Mouse (Mus musculus): ENCODE measurements around the gene Dlgap3. TPM values are rescaled to one million over a fixed set of nuclear protein-coding genes. Genes with fewer than 3 reads are reported as not detected.

Gene Dlgap3
- total RNA-seq, 1 experiment from 2014 or later: not detected

- no peak for ATAC-seq (replicated peaks; ENCODE audit: low read depth, poor library complexity, severe bottlenecking)
Observed at GRCm38 (mm10) chr4:127256739-127257138, 87.7 kb downstream of the Dlgap3 start.

- ATAC-seq (replicated peaks; ENCODE audit: low read depth, poor library complexity, severe bottlenecking): no peak
Observed at GRCm38 (mm10) chr4:127258186-127258897, 89.3 kb downstream of the Dlgap3 start.

- no peak for ATAC-seq (replicated peaks; ENCODE audit: low read depth, poor library complexity, severe bottlenecking)
Observed at GRCm38 (mm10) chr4:127261601-127262000, 92.6 kb downstream of the Dlgap3 start.

DNA sequence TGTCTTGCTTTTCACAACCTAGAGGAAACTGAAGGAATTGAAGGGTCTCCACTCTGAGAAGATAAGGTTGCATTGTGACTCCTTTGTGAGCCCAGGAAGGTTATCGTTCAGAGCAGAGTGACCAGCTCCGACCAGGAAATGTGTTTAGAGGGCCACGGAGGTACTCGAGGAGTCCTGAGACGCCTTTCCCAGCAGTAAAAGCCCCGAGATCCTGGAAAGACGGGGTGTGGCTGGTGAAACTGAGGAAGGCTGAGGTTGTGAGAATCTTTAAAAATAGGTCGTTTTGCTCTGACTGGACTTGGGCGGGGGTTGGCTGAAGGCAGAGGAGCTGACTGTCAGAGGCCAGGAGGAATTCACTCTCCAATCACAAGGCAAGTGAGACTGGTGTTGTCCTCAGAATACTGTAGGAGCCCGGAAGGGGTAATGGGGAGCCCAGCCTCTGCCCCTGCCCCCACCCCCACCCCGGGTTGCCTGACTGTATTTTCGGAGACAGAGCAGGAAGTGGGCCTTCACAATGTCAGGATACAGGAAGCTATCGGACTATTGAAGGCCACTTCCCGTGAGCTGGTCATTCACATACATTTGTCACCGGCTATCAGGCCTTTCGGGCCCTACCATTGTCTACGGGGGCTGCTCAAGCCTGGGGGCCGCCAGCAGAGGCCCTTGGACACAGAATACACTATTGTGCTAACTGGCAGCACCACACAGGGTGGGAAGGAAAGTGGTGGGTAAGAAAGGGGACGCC is 94.6 kb downstream of the Dlgap3 start:
- no peak for ATAC-seq (replicated peaks; ENCODE audit: low read depth, poor library complexity, severe bottlenecking)

DNA sequence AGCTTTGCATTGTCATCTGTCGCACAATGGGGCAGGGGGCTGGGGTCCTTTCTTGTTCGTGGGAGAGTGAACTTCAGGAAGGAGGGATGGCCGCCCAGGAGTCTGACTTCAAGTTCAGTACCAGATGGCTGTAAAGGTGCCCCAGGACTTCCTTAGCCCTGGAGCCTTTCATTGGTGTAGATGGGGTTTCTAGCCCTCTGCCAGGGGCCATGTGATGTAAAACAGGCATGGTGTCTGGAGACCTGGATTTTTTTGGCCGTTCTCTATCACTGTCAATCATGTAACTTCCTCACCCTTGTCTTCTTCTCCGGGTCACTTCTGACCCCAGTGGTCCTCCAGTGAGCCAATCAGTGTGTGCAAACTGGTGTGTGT is 95.2 kb downstream of the Dlgap3 start:
- no peak for ATAC-seq (replicated peaks; ENCODE audit: low read depth, poor library complexity, severe bottlenecking)

DNA sequence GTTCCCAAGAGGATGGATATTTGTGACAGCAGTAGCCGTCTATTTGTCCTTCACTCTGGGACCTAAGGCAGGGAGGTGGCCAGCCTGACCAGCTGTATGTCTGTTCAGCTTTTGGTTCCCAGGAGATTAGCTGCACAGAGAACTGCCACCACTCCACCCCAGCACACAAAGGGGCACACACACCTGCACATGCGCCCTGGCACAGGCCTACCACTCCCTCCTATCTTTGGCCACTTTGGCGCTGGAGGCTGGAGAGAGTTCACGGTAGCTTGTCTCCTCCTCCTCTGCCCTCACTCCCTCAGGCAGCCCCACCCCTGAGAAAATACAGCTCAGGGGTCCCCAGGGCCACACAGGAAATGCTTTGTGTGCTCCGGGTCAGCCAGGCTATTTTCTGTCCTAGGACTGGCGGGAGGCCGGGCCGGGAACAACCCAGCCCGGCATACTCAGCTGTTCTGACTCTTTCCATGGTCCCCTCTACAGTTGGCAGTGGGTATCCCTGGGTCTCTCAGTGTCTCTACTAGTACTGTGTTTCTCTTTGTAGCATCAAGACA is 109.5 kb downstream of the Dlgap3 start:
- ATAC-seq (replicated peaks; ENCODE audit: low read depth, poor library complexity, severe bottlenecking): no peak

DNA sequence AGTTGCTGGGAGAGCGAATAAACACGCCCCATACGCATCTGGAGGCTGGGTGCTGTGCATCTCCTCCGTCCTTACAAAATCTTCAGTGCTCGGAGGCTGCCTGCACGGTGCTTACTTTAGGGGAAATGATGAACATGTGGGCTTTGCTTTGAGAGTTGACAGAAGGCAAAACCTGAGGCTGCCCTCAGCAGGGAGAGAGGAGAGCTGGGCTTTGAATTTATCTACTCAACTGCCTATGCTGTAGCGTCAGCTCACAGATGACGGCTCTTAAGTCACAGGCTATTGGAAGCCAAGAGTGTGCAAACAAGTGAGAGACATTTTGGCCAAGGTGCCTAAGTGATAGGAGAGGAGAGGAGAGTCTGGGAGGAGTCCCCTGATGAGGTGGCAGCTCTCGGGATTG is 110.2 kb downstream of the Dlgap3 start:
- no peak for ATAC-seq (replicated peaks; ENCODE audit: low read depth, poor library complexity, severe bottlenecking)

Other genes with a start within 250 kb of the Dlgap3 start
- 40.8 and 57.0 TPM in 2 replicates for gene Zmym4, start 201.1 kb upstream of the Dlgap3 start, total RNA-seq (2017)
- gene Sfpq, start 147.9 kb upstream of the Dlgap3 start, total RNA-seq (2017): 1,035 and 1,115 TPM in 2 replicates
- 19.1 and 23.1 TPM in 2 replicates for gene Zmym1, start 108.1 kb upstream of the Dlgap3 start, total RNA-seq (2017)
- gene Zmym6, start 91.8 kb upstream of the Dlgap3 start, total RNA-seq (2017): 20.4 and 25.7 TPM in 2 replicates
- 4.4 and 10.3 TPM in 2 replicates for gene Tmem35b, start 45.5 kb upstream of the Dlgap3 start, total RNA-seq (2017)
- gene Smim12, start 74.6 kb downstream of the Dlgap3 start, total RNA-seq (2017): 26.5 and 39.1 TPM in 2 replicates
- gene Gja4, start 144.8 kb downstream of the Dlgap3 start, total RNA-seq (2017): not detected in 2 replicates
- gene Gjb3, start 161.6 kb downstream of the Dlgap3 start, total RNA-seq (2017): 0.63 and 1.4 TPM in 2 replicates
- not detected in 2 replicates for gene Gjb4, start 184.9 kb downstream of the Dlgap3 start, total RNA-seq (2017)
- gene Gjb5, start 189.0 kb downstream of the Dlgap3 start, total RNA-seq (2017): not detected in 2 replicates